Mouse (Mus musculus) midbrain, postnatal 0 days (tissue): ENCODE data around the gene Car10. TPM values are rescaled to one million over a fixed set of nuclear protein-coding genes. Genes with fewer than 3 reads are reported as not detected.
A peak's percentile ranks its signal among the peaks of the same experiment; 100 is the strongest.

ENCODE experiments used
- ATAC-seq: fragments of 200-750 bp; cut with Nextera tagmentation; 2 replicates; pipeline ENCODE4 v1.8.0; 2017; ENCODE audit warnings: moderate number of reproducible peaks, mild to moderate bottlenecking, moderate TSS enrichment, moderate library complexity; ENCODE audit not compliant: low FRiP score
- DNase-seq: peaks from one replicate; pipeline ENCODE4 v3.0.0-alpha.2; 2015; ENCODE audit warnings: low spot score
- H3K27ac ChIP-seq: fragments of 300-500 bp; sonication (generic); 2 replicates; pipeline ENCODE4 v1.5.1; 2014; ENCODE audit warnings: low read depth, mild to moderate bottlenecking, low read length, mixed read lengths
- H3K27me3 ChIP-seq: fragments of 300-500 bp; sonication (generic); 2 replicates; pipeline ENCODE4 v1.6.1; 2014; ENCODE audit warnings: low read length, control low read depth, mixed read lengths; ENCODE audit not compliant: insufficient read depth
- H3K36me3 ChIP-seq: fragments of 300-500 bp; sonication (generic); 2 replicates; pipeline ENCODE4 v1.6.1; 2014; ENCODE audit warnings: low read length, control low read depth, mixed read lengths; ENCODE audit not compliant: insufficient read depth
- H3K4me1 ChIP-seq: fragments of 300-500 bp; sonication (generic); 2 replicates; pipeline ENCODE4 v1.6.1; 2014; ENCODE audit warnings: mild to moderate bottlenecking, control low read depth, antibody characterized with exemption, low read length, mixed read lengths; ENCODE audit not compliant: insufficient read depth
- H3K4me2 ChIP-seq: fragments of 300-500 bp; sonication (generic); 2 replicates; pipeline ENCODE4 v1.6.1; 2014; ENCODE audit warnings: low read depth, mild to moderate bottlenecking, low read length, mixed read lengths; ENCODE audit not compliant: poor library complexity, severe bottlenecking
- H3K4me3 ChIP-seq: fragments of 300-500 bp; sonication (generic); 2 replicates; pipeline ENCODE4 v1.5.1; 2014; ENCODE audit warnings: low read depth, mild to moderate bottlenecking, low read length, moderate library complexity
- H3K9ac ChIP-seq: fragments of 300-500 bp; sonication (generic); replicated peaks from 2 replicates; pipeline ENCODE4 v1.6.1; 2014; ENCODE audit warnings: mild to moderate bottlenecking, low read length, moderate library complexity, mixed read lengths; ENCODE audit not compliant: poor library complexity, severe bottlenecking
- H3K9me3 ChIP-seq: fragments of 300-500 bp; sonication (generic); 2 replicates; pipeline ENCODE4 v1.6.1; 2016; ENCODE audit warnings: low read length, control low read depth
- CTCF ChIP-seq: IDR thresholded peaks from 2 replicates; pipeline ENCODE4 v1.5.1; 2016; ENCODE audit warnings: antibody characterized with exemption, mild to moderate bottlenecking
- WGBS: fragments of 180-500 bp; shearing (Covaris S2); extraction: QIAGEN DNeasy Blood & Tissue Kit; methylation state at CpG from one replicate; pipeline ENCODE4 v1.1.7; 2014; 5-methylcytosine and 5-hydroxymethylcytosine counted together
- polyA plus RNA-seq: library from polyadenylated mRNA; unstranded; fragments of >200 nt; fragmentation: Nextera tagmentation; extraction: Ambion mirVana; gene quantifications from 2 replicates; pipeline ENCODE4 v1.2.1, GENCODE M21; 2015
- total RNA-seq: library from RNA; depleted of rRNA; stranded (reverse); fragments of >200 nt; gene quantifications from 2 replicates; pipeline ENCODE4 v1.2.3, GENCODE M21; 2014

Car10 gene
- total and polyA plus RNA-seq, 2 experiments from 2014 or later, result 62.8 to 69.6 TPM

GRCm38 (mm10) chr11:93141727-93142126 is 43.9 kb downstream of the Car10 start:
- H3K9ac ChIP-seq, result no peak overlapping the region
- H3K4me2 ChIP-seq, result no peak overlapping the region
- no peak for ATAC-seq
- no peaks in the 10 kb centered on the region for H3K36me3 ChIP-seq
- no peak for DNase-seq
- H3K27me3 ChIP-seq, result no peaks in the 10 kb centered on the region
- TF ChIP-seq CTCF, result no peak
- 60% methylated on average over 1 of the region's 1 CpGs for WGBS
- no peak overlapping the region for H3K4me3 ChIP-seq
- no peak overlapping the region for H3K27ac ChIP-seq
- H3K4me1 ChIP-seq, result no peaks in the 10 kb centered on the region
- H3K9me3 ChIP-seq, result no peaks in the 10 kb centered on the region

- Histone ChIP-seq H3K27me3 (no peaks in the 10 kb centered on the region), H3K4me3 (no peak overlapping the region), H3K4me2 (no peak overlapping the region), H3K4me1 (no peaks in the 10 kb centered on the region), H3K36me3 (no peaks in the 10 kb centered on the region), H3K9me3 (no peaks in the 10 kb centered on the region), H3K9ac (no peak overlapping the region), H3K27ac (no peak overlapping the region)
- ATAC-seq (no peak), DNase-seq (peak; percentile 85)
- TF ChIP-seq CTCF, result peak; percentile 78
- WGBS, result 13% methylated on average over 2 of the region's 2 CpGs
Observed at GRCm38 (mm10) chr11:93144544-93144943, 46.7 kb downstream of the Car10 start.

GRCm38 (mm10) chr11:93154910-93155309 is 57.1 kb downstream of the Car10 start:
- DNase-seq, result no peak
- Histone ChIP-seq H3K4me3 (no peak overlapping the region), H3K4me1 (no peaks in the 10 kb centered on the region), H3K9ac (no peak overlapping the region), H3K27ac (no peak overlapping the region), H3K4me2 (no peak overlapping the region), H3K9me3 (no peaks in the 10 kb centered on the region), H3K27me3 (no peaks in the 10 kb centered on the region), H3K36me3 (no peaks in the 10 kb centered on the region)
- no peak for ATAC-seq
- WGBS, result 59% methylated on average over 3 of the region's 3 CpGs
- TF ChIP-seq CTCF, result no peak

GRCm38 (mm10) chr11:93172430-93172829 is 74.6 kb downstream of the Car10 start:
- no peak for ATAC-seq
- Histone ChIP-seq H3K4me2 (no peak overlapping the region), H3K9me3 (no peaks in the 10 kb centered on the region), H3K27ac (no peak overlapping the region), H3K27me3 (no peaks in the 10 kb centered on the region), H3K4me3 (no peak overlapping the region), H3K36me3 (no peaks in the 10 kb centered on the region), H3K9ac (no peak overlapping the region), H3K4me1 (no peaks in the 10 kb centered on the region)
- TF ChIP-seq CTCF, result no peak
- no peak for DNase-seq

- Histone ChIP-seq H3K9me3 (no peaks in the 10 kb centered on the region), H3K27me3 (no peaks in the 10 kb centered on the region), H3K4me3 (no peak overlapping the region), H3K9ac (no peak overlapping the region), H3K27ac (no peak overlapping the region), H3K4me2 (no peak overlapping the region), H3K4me1 (no peaks in the 10 kb centered on the region), H3K36me3 (no peaks in the 10 kb centered on the region)
- TF ChIP-seq CTCF, result no peak
- DNase-seq (peak; percentile 6), ATAC-seq (no peak)
- 86% methylated on average over 1 of the region's 1 CpGs for WGBS
Observed at GRCm38 (mm10) chr11:93173533-93174308, 75.9 kb downstream of the Car10 start.

GRCm38 (mm10) chr11:93185477-93185876 is 87.6 kb downstream of the Car10 start:
- no peak for TF ChIP-seq CTCF
- H3K36me3 ChIP-seq, result no peaks in the 10 kb centered on the region
- H3K4me1 ChIP-seq, result no peaks in the 10 kb centered on the region
- H3K9ac ChIP-seq, result no peak overlapping the region
- H3K4me2 ChIP-seq, result no peak overlapping the region
- H3K27ac ChIP-seq, result no peak overlapping the region
- ATAC-seq (no peak), DNase-seq (no peak)
- H3K4me3 ChIP-seq, result no peak overlapping the region
- H3K27me3 ChIP-seq, result no peaks in the 10 kb centered on the region
- no peaks in the 10 kb centered on the region for H3K9me3 ChIP-seq
- WGBS, result 78% methylated on average over 4 of the region's 4 CpGs
